Mouse (Mus musculus): Measurements from ENCODE around the gene Pgf. TPM values are rescaled to one million over a fixed set of nuclear protein-coding genes. Genes with fewer than 3 reads are reported as not detected.

The Pgf gene
- polyA plus RNA-seq, 1 experiment from 2014 or later: 21.8 TPM

DNA sequence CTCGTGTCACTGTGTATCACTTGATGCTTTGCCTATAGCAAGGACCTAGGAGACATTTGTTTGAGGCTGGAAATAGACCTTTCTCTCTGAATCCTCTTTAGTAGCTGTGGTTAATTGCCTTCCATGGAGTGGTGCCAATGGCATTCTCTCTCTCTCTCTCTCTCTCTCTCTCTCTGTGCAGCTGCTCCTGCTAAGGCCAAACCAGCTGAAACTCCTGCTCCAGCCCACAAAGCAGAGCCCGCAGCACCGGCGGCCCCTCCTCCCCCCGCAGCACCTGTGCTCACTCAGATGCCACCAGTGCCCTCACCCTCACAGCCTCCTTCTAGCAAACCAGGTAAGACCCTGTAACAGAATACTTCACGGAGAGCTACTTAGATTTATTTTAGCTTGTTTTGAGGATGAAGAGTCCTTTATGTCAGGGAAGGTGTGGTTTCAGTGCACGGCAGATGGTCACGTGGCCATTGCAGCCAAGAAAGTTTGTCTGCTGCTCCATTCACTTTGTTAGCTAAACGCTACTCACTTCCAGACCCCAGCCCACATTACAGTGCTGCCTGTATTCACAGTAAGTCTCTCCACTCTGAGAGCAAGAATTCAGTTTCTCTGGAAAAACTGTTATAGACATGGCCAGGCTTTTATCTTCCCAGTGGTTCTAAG, 55.7 kb downstream of the Pgf start:
- Histone ChIP-seq H3K4me1 (ENCODE audit: control insufficient read depth, insufficient read depth, low read length) (no peaks in the 10 kb centered on the region), H3K9ac (replicated peaks; ENCODE audit: low read depth, low read length) (no peak overlapping the region), H3K27me3 (ENCODE audit: control insufficient read depth, insufficient read depth, low read length) (no peaks in the 10 kb centered on the region), H3K27ac (ENCODE audit: low read length) (no peak overlapping the region), H3K4me3 (ENCODE audit: low read depth, low read length) (no peak overlapping the region), H3K9me3 (ENCODE audit: control insufficient read depth, low read depth, low read length) (no peaks in the 10 kb centered on the region), H3K4me2 (replicated peaks; ENCODE audit: low read depth, low read length) (no peak overlapping the region), H3K36me3 (ENCODE audit: control insufficient read depth, insufficient read depth, low read length) (peaks cover 67% of the 10 kb centered on the region)
- no peak for ATAC-seq (ENCODE audit: insufficient number of reproducible peaks, insufficient read depth, low FRiP score, low read depth)
- WGBS: 90% methylated on average over 9 of the region's 9 CpGs

Other genes starting within 250 kb of the Pgf start
- gene Fcf1, start 206.9 kb downstream of the Pgf start, polyA plus RNA-seq (2014; fragmentation: Nextera tagmentation; extraction: Ambion mirVana): 145 and 147 TPM in 2 replicates
- 15.1 and 15.3 TPM in 2 replicates for gene Arel1, start 206.9 kb downstream of the Pgf start, polyA plus RNA-seq (2014; fragmentation: Nextera tagmentation; extraction: Ambion mirVana)
- gene Ylpm1, start 181.5 kb downstream of the Pgf start, polyA plus RNA-seq (2014; fragmentation: Nextera tagmentation; extraction: Ambion mirVana): 50.8 and 54.5 TPM in 2 replicates
- 4.4 and 5.3 TPM in 2 replicates for gene Prox2, start 67.0 kb downstream of the Pgf start, polyA plus RNA-seq (2014; fragmentation: Nextera tagmentation; extraction: Ambion mirVana)
- gene Dlst, start 67.0 kb downstream of the Pgf start, polyA plus RNA-seq (2014; fragmentation: Nextera tagmentation; extraction: Ambion mirVana): 99.1 and 102 TPM in 2 replicates
- 1.5 and 1.8 TPM in 2 replicates for gene Rps6kl1, start 26.5 kb downstream of the Pgf start, polyA plus RNA-seq (2014; fragmentation: Nextera tagmentation; extraction: Ambion mirVana)
- gene Eif2b2, start 41.7 kb upstream of the Pgf start, polyA plus RNA-seq (2014; fragmentation: Nextera tagmentation; extraction: Ambion mirVana): 81.1 and 82.5 TPM in 2 replicates
- 9.0 and 9.8 TPM in 2 replicates for gene Mlh3, start 92.8 kb upstream of the Pgf start, polyA plus RNA-seq (2014; fragmentation: Nextera tagmentation; extraction: Ambion mirVana)
- 45.2 and 56.8 TPM in 2 replicates for gene Acyp1, start 110.6 kb upstream of the Pgf start, polyA plus RNA-seq (2014; fragmentation: Nextera tagmentation; extraction: Ambion mirVana)
- gene Zc2hc1c, start 110.8 kb upstream of the Pgf start, polyA plus RNA-seq (2014; fragmentation: Nextera tagmentation; extraction: Ambion mirVana): 2.0 and 2.8 TPM in 2 replicates
- 20.3 and 20.4 TPM in 2 replicates for gene Nek9, start 161.6 kb upstream of the Pgf start, polyA plus RNA-seq (2014; fragmentation: Nextera tagmentation; extraction: Ambion mirVana)
- 386 and 405 TPM in 2 replicates for gene Tmed10, start 197.1 kb upstream of the Pgf start, polyA plus RNA-seq (2014; fragmentation: Nextera tagmentation; extraction: Ambion mirVana)